Mouse (Mus musculus): Measurements from ENCODE around the gene Akap6.

DNA sequence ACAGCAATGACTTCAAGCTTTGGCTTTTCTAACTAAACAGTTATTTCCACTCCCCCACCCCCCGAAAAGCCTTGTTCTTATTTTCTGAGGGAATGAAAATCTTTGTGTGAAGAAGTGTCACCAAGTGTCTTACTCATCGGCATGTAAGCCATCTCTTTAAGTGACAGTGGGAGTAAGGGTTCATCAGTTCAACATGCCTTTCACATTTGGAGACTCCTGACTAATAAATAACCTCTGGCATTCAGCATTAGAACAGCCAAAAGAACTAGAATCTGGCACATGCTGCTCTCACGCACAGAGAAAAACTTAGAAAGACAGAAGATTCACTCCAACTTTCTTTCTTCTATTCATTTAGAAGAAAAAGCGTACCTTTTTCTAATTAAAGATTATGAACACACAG lies 226.3 kb downstream of the Akap6 start:
- TF ChIP-seq CTCF (IDR thresholded peaks at IDR 0.05; ENCODE audit: borderline replicate concordance, control insufficient read depth, extremely low read depth, insufficient read depth, low read length, poor library complexity) (no peak), POLR2A (IDR thresholded peaks at IDR 0.05; ENCODE audit: control insufficient read depth, extremely low read depth, insufficient read depth, low read length, poor library complexity) (no peak)

Measured in thymus, adult 2 months (tissue).